Mouse (Mus musculus): ENCODE data around the gene Ube2v1.
A peak's percentile ranks its signal among the peaks of the same experiment; 100 is the strongest.
"Not testable (repeated sequence)": the region's sequence is repeated elsewhere in the genome, so short reads cannot be mapped to it uniquely, and the experiment has no call there.

Gene Ube2v1

DNA sequence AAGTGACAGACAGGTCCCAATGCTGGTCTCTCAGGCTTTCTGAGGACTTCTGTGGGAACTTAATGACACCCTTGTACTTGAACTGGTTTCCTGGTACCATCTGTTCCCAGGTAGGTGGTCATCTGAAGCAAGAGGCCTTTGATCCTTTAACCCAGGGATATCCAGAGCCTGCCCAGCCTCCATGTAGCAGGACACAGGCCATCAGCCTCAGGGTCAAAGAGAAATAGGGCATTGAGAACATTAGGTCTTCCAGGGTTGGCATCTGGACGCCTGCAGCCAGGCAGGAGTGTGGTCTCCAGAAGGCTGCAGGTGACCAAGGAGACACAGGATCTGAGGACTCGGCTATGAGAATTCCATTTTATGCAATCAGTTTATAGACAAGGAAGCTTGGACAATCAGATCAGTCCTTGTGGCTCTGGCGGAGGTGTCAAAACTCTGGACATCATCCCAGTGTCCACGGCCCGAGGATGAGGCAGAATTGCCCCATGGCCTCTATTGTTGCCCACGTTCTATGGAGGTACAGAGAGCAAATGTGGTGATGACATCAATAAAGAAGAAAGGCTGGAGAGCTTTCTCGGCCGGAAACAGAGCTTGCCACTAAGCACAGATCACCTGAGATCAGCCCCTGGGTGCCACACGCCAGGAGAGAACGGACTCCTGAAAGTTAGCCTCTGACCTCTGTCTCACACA lies 23.2 kb upstream of the Ube2v1 start:
- DNase-seq (ENCODE audit: low spot score in 2 of 2) = no peak

DNA sequence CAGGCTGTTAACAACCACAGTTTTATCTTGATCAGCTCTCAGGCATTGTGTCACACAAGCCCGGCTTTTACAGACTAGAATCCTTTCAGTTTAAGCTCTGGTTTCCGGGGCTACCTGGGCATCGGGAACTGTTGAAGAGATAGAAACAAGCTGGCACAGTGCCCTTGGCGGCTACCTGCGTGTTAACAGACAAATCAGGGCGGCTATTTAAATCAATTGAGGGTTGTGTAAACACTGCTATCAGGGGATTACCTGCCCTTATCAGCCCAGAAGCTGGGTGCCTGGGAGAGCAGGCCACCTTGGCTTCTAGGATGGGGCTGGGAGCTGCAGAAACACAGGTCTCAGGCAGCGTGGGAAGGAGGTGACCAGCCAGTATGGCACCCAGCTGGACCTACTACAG lies 20.8 kb upstream of the Ube2v1 start:
- no peak for DNase-seq (ENCODE audit: low spot score in 2 of 2)

DNA sequence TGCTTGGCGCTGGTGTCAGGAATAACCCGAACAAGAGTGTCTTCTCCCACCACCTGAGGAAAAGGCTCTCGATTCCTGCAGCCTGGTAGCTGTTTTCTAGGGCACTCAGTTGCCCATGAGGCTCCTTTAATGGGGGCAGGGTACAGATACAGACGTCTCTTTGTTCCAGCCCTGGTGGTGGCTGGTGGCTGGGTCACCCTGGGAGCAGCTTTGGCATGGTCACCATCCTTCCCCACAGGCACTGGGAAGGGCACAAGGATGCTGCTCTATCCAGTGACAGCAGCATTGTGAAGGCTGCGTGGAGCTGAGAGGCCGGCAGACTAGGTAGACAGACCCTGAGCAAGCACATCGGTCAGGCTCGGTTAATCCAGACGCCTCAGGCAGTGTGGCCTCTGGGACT lies 19.7 kb upstream of the Ube2v1 start:
- no peak for DNase-seq (ENCODE audit: low spot score in 2 of 2)

DNA sequence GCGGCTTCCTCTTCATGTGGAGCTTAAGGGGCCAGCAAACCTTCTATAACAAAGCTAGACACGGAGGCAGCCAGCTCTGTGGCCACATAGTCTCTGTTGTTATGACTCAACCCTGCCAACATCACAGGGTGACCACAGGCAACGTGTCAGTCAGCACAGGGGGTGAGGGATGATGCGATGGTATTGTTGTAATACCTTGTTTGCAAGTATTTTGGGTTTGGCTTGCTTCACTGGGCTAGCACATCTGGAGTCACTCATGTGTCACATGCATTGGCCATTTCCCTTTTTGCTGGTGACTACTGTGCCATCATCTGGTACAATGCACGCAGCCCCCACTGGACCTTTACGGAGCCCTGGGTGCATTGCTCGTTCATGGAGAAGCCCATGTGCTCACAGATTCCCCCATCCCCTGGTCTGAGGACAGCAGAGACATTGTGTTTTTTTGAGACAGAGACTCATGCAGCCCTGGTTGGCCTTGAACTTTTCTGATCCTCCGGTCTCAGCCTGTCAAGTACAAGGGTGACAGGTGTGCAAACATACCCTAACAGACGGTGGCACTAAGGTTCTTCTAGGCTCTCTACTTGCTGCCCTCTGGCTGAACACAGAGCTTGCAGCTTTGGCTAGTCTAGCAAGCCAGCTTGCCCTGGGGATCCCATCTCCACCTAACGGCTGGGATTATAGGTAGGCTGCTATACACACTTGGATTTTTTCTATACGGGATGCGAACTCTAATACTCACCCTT lies 17.6 kb upstream of the Ube2v1 start:
- DNase-seq (ENCODE audit: low spot score in 2 of 2) = no peak

DNA sequence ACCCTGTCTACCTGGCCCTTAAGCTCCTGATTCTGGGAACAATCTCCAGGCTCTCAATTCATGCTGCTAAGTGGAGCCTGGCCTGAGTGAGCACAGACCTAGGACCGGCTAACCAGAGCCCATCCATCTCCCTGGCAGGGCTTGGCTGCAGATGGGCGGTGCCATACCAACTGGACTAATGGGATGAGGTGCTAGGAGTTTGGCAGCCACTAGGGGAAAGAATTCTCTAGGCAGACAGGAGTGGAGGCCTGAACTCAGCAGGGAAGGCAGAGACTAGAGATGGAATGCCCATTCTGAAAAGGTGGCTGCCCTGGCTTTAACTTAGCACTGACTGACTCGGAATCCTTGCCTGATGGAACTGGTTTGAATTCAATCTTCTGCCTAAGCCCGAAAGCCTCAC lies 14.5 kb upstream of the Ube2v1 start:
- no peak for DNase-seq (ENCODE audit: low spot score in 2 of 2)

DNA sequence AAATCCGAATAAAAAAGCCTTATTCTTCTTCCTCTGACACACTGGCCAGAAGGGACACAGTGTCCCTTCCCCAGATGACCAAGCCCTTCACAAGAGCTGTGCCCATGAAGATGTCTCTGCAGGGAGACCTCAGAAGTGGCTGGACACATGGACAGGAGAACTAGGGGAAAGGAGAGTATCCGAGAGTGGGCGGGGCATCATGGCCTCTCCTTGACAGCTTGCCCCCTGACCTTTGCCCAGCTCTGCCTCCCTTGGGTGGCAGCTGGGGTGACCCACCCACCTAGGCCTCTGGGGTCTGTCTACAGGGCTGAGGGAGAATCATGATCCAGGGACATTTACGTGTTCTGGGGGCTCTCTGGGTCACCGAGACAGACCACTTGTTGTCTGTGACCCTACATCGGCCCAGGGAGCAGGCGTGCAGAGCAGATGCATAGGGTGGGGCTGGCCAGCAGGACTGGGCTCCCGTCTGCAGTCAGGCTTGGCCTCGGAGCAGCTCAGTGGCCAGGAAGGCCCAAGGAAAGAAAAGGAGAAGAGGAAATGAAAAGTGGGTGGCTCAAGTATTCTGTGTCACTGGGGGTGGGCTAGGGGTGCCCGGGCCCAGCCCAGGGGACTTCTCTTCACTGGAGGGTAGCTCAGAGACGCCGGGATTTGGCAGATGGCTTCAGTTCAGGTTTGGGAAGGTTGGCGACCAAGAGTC lies 11.6 kb upstream of the Ube2v1 start:
- not testable (repeated sequence) for DNase-seq (ENCODE audit: low spot score in 2 of 2)

DNA sequence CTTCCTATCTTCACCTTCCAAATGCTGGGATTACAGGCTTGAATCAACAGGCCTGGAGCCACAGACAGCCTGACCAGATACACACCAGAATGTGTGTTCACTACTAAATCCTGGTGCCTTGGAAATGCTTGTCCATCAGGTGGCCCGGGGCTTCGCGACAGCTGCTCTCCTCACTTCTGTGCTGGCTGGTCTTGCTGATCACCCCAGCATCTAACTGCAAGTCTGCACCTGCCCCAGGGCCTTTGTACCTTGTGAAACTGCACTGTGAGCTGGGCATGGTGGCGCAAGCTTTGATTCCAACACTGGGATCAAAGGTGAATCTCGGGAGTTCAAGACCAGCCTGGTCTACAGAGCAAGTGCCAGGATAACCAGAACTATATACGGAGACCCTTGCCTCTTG lies 10.3 kb upstream of the Ube2v1 start:
- no peak for DNase-seq (ENCODE audit: low spot score in 2 of 2)

DNA sequence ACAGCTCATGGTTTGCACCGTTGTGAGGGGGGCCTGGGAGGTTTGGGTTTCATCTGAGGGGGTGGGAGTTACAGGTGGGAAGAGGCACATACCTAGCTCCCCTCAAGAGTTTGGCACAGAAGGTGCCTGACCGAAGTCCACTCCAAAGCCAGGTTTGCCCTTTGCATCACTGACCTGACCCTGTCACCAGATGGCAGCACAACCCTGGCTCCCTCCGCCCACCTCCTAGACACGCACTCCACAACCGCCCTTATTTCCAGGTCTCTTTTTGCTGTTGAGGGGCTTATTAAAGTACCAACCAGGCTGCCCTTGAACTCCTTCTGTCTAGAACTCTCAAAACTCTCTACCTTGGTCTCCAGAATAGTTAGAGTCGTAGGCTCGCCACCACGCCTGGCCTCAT lies 9.4 kb upstream of the Ube2v1 start:
- peak; percentile 37 to 58 for DNase-seq (ENCODE audit: low spot score in 2 of 2)

DNA sequence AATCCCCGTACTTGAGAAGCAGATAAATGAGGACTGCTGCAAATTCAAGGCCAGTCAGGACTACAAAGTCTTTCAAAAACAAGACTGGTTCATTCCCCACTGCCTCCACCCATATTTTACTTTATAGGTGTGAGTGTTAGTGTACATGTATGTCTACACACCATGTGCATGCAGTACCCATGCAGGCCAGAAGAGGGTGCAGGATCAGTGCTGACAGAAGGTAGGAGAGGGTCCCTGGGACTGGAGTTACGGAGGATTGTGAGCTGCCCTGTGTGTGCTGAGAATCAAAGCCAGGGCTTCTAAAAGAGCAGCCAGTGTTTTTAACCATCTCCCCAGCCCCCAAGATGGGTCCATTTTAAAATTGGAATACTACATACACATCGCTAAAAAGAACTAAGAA lies 8.4 kb upstream of the Ube2v1 start:
- DNase-seq (ENCODE audit: low spot score in 2 of 2) = peak; percentile 32 to 64

DNA sequence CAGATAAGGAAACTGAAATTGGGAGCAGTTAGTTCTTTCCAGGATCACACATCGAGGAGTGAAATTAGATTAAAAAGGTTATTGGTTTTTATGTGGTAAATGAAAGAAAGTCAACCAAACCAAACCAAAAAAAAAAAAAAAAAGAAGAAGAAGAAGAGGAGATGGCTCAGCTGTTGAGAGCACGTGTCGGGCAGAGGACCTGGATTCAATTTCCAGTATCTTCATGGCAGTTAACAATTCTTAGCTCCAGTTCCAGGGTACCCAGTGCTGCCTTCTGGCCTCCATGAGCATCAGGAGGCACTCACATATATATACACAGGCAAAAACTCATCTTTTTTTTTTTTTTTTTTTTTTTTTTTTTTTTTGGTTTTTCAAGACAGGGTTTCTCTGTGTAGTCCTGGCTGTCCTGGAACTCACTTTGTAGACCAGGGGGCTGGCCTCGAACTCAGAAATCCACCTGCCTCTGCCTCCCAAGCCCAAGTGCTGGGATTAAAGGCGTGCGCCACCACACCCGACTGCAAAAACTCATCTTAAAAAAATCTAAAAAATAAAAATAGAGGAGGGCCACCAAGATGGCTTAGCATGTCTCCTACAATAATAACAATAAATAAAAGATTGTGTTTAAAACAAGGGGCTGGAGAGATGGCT lies 3.1 kb upstream of the Ube2v1 start:
- DNase-seq (ENCODE audit: low spot score in 2 of 2) = no peak

DNA sequence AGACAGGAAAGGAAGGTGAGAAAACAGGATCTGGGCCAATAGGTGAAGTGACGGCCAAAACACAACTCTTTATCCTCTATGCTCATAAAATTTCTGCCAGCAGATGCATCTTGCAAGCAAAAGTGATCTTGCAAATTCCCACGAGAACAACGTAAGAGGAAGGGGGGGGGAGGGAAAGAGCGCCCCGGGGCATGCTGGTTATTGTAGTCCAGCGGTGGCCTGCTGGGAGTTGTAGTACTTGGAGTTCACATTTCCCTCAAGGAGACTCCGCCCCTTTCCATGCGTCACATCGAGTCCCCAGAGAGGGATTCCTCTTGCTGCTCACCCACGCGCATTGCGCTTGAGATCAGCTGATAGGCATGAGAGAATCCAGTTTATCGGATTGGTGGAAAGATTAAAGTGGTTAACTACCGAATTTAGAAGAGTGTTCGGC lies 2.5 kb upstream of the Ube2v1 start:
- DNase-seq (ENCODE audit: low spot score in 2 of 2) = peak; percentile 87 to 92

DNA sequence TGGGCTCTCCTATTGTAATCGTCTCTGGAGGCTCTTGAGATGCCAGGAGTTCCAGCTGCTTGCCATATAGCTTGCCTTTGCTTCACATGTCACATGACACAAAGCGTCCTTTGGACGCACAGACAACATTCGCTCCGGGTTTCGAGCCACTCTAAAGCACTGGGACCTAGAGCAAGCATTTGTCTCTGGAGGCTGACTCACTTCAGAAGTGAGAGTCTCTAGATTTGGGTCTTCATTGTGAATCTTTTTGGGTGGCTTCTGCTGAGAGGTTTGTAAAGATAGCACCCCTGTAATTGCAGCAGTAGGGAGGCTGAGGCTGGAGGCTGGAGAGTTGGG lies 1.6 kb upstream of the Ube2v1 start:
- no peak for DNase-seq (ENCODE audit: low spot score in 2 of 2)

DNA sequence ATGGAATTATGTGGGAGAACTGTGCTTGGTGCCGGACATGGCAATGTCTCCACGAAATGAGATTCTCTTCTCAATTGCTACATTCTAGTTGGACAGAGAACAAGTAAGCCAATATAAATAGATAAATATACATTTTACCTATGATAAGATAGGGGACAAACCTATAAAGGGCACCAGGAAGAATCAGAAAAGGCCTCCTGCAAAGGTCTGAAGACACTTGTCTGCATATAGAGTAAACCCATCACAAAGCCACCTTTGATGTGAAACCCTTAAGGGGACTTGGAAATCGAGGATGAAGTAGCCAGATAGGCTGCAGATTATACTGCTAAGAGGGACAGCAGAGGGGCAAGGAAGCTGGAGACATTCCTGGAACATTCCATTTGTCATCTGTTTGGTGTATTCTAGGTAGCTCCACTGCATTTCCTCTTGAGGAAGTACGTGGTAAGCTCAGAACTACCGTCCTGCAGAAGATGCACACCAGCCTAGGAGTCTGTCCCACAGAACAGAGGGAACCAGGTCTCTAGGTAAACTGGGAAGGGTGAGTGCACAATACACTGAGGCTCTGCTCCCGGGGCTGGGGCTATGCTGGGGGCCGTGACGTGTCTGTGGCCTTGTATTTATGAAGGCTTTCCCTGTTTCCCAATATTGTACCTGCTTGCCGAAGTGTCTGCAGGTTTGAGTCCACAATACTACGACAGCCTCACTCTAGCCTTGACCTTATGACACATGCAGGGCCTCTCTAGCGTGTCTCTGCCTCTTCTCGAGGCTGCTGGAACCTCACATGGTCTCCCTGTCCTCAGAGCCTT lies 1.0 kb upstream of the Ube2v1 start:
- no peak for DNase-seq (ENCODE audit: low spot score in 2 of 2)

DNA sequence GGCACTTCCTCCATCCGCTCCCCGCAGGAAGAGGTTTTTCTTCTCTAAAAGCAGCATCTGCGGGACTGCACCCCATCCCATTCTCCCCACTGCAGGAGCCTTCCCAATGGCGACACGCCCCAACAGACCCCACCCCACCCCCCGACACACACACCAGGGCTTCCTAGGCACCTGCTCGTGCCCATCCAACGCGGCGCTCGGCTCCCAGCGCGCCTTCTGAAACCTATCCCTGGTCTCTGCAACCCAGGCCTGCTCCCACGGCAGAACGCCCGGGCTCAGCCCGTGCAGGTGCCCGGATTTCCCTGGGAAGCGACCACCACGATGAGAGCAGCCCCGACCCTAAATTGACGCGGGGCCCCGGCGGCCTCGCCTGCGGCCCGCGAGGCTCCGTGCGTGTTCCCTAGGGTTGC lies 709 bp downstream of the Ube2v1 start:
- DNase-seq (ENCODE audit: low spot score in 2 of 2) = peak in 1 of 2 experiments; percentile 31

DNA sequence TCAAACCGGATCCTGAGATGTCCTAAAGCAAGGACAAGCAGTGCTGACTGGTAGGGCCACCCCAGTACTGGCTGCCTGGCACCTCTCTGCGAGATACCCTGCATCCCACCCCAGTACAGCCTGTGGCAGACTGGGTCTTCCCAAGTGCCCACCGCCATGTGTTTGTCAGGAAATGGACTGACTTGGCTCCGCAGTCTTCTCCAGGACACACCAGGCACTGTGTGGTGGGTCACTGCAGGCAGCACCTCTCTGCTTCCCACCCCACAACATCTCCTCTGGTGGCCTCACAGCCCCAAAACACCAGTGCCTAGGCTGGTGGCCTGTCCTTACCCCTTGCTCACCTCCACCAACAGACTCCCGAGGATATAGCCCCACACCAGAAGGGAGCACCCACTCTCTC lies 1.5 kb downstream of the Ube2v1 start:
- DNase-seq (ENCODE audit: low spot score in 2 of 2) = peak in 1 of 2 experiments; percentile 26

DNA sequence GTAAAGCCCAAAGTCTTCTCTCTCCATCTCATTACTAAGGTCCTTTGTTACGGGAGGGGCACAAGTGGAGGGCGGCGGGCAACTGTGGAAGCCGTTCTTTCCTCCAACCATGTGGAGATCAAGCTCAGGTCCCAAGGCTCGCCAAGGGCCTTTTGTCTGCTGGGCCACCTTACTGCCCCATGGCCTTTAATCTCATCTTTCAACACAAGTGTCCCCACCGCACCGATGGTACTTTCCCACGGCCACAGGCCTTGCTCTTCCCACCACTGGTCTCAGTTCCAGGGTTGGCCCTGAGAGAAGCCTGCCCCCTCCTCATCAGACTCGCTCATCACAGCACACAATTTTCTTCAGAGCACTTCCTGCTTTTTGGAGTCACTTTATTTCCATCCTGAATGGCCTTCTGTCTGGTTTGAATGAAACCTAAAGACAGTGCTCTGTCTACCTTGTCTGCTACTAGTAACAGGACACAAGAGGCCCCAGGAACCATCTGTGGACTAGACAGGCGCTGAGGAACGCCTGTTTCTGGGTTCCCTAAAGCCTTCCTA lies 2.2 kb downstream of the Ube2v1 start:
- peak in 1 of 2 experiments; percentile 22 for DNase-seq (ENCODE audit: low spot score in 2 of 2)

DNA sequence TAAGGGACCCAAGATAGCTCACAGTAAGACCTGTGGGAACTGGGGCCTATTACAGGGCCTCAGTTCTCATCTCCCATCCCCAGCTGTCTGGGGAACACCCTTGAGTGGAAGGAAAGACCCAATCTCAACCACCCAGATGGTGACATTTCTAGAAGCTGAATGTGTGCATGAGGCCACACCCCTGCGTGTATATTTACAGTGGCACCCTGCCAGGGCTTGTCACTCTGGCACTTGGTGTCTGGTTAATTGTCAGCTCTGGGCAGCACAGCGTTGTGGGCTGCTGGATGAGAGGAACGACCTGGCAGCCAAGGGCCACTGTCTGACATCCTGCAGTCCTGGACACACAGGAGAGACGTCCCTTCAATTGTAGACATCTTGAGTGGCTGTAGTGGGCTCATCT lies 3.0 kb downstream of the Ube2v1 start:
- peak; percentile 78 to 85 for DNase-seq (ENCODE audit: low spot score in 2 of 2)

DNA sequence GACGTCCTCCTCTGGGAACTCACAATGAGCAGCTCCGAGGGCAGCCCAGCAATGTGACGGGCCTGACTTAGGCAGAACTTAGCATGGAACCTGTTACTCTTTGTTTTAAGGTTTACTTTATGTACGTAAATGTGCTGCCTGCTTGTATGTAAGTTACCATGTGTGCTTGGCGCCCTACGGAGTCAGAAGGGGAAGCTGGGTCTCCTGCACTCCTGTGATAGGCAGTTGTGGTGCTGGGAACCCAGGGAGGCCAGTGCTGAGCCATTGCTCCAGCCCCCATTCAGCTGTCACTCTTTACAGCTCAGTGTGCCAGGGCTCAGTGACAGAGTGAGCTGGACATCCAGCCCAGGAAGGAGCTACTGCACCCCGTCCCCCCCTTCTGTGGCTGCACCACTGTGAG lies 4.9 kb downstream of the Ube2v1 start:
- no peak for DNase-seq (ENCODE audit: low spot score in 2 of 2)

DNA sequence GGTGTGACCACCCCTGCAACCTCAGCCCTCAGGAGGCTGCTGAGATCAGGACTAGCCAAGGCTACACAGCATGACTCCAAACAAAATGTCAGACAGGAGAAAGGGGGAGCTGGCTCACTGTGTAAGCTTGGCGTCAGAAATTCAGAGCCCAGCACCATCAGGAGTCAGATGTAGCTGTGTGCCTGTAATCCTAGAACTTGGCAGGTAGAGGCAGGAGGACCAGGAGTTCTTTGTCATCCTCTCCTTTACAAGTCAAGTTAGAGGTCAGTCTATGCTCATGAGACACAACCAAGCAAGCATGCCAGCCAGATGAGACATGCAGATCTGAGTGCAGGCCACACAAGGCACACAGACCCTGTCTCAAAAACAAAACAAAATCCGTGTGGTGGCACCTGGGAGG lies 6.2 kb downstream of the Ube2v1 start:
- DNase-seq (ENCODE audit: low spot score in 2 of 2) = no peak

DNA sequence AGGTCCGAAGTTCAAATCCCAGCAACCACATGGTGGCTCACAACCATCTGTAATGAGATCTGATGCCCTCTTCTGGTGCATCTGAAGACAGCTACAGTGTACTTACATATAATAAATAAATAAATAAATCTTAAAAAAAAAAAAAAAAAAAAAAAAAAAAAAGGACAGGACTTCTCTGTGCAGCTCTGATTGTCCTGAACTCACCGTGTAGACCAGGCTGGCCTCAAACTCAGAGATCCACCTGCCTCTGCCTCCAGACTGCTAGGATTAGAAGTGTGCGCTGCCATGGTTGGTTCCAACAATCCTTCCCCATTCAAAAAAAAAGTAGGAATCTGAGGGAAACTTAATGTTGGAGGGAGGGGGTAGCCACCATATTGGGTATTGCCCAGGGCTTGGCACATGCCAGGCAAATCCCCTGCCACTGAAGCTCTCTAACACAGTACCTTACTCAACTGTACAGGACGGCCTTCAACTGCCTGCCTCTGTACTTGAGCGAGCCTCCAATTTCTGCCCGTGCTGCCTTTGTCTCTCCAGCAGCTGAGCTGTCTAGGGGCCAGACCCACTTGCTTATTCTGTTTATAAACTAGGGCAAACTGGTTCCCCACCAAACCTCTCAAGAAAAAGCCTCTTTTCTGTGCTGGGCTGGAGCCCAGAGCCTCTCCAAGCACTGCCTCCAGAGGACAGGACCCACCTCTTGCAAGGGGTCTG lies 7.4 kb downstream of the Ube2v1 start:
- no peak for DNase-seq (ENCODE audit: low spot score in 2 of 2)

DNA sequence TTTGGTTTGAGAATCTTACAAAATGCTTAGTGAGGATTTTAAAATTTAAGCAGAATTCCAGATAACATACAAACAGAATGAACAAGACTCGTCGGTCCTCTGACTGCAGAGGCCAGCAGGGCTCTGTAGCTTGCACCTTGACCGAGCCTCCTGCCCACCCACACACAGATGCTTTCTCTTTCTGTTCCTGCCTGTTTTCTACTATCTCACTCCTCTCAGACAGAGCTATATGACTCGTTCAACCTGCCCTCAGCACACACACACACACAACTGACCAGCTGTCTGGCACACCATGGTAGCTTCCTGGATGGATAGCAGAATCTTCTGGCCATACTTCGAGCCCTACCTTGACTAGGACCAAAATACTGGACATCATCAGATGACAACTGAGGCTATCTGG lies 8.9 kb downstream of the Ube2v1 start:
- no peak for DNase-seq (ENCODE audit: low spot score in 2 of 2)
